Mouse (Mus musculus): ENCODE results near the gene Fam111a. TPM values are rescaled to one million over a fixed set of nuclear protein-coding genes. Genes with fewer than 3 reads are reported as not detected.

Gene Fam111a
- total RNA-seq, 2 experiments from 2014 or later, result 1.8 to 2.6 TPM

DNA sequence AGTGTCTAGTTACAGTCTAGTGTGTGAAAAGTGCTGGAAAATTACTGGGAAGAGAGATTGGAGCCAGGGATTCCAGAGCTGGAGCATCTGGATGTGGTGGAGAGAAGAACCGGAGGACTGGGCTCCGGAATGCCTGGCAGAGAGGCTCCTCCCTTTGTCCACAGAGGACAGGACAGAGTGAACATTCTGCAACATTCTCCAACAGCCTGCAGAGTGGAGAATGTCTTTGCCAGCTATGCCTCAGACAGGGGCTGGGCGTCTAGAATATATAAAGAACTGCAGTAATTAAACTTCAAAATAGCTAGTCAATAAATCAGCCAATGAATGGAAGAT, 51.5 kb downstream of the Fam111a start:
- peak; percentile 24 to 31 for DNase-seq (ENCODE audit: low spot score in 2 of 2)
- intact Hi-C loops (cut with DNase I), result loop anchor here (5.0 to 10.0 kb wide), 2 partner anchors 200 to 462 kb away; partner anchors contain the start of genes Lpxn and Zfp91

DNA sequence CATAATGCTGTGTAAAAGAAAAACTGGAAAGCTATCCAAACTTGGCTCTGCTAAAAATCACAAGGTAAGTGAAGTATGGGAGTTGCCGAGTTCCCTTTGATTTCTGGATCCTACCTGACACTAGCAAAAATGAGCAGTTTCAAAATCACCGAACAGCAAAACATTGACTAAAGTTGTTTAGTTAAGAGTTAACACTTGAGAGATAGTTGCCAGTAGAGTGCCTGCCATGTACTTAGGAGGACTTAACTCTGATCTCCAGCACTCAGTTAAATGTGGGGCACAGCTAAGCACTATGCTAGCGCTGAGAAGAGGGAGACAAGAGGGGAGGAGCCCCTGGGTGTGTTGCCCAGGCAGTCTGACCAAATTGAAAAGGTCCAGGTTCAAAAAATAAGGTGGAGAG, 53.1 kb downstream of the Fam111a start:
- intact Hi-C loops (cut with DNase I), result loop anchor here (5.0 to 10.0 kb wide), 2 partner anchors 199 to 464 kb away; partner anchors contain the start of genes Lpxn and Zfp91
- DNase-seq (ENCODE audit: low spot score in 2 of 2), result no peak

DNA sequence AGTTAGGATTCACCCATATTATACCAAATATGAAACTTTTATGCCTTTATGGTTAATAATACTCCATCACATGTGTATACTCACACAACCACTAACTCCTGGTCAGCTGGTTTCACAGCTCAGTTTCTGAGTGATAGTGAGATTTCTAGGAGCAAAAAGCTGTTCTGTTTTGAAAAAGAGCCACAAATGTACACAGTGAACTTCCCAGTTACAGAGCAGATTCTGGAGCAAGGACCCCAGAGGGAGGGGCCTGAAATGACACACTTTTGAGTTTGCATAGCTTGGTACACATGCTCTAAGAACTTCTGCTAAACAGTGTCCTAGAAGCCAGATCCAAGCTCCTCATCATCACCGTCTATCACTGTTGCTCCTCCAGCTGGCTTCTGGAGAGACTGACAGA, 54.1 kb downstream of the Fam111a start, which contains the start of gene Gm4952:
Gene Gm4952, plus strand, starts transcription at position 301 of the 400 bp plus-strand sequence.
- intact Hi-C loops (cut with DNase I), result loop anchor here (5.0 to 10.0 kb wide), 2 partner anchors 198 to 465 kb away; partner anchors contain the start of genes Lpxn and Zfp91
- no peak for DNase-seq (ENCODE audit: low spot score in 2 of 2)

DNA sequence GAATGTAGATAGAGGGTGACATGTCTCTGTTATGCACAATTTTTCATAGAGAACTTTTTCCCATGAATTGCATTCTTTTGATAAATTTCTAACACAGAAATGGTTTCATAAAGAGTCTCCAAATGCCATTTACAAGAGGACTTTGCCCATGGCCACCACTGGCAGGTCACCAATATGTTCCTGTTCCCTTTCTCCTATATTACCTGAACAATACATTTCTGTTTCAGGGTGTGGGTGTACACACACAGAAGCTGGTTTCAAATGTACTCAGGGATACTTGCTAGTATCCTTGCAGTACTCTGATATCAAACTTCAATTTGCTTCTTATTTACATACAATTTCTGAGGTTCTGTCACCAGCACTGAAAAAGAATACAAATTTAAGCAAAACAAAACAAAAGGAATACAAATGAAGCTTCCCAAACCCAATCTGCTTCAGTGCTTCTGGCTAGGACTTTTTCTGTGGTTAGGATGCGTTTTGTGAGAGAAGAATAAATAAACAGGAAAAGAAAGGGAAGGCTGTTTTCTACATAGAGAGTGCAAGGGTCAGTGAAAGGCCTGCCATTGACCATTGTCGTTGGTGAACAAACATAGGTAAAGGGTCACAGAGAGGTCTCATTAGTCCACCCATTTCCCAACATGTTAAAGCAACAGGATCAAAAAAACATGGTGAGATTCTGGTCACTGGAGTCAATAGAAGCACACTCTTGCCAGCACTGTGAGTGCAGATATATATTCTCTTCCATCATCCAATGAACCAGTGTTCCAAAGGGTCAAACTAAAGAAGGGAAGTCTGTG, 55.3 kb downstream of the Fam111a start:
- DNase-seq (ENCODE audit: low spot score in 2 of 2), result no peak
- intact Hi-C loops (cut with DNase I), result no loop called here

DNA sequence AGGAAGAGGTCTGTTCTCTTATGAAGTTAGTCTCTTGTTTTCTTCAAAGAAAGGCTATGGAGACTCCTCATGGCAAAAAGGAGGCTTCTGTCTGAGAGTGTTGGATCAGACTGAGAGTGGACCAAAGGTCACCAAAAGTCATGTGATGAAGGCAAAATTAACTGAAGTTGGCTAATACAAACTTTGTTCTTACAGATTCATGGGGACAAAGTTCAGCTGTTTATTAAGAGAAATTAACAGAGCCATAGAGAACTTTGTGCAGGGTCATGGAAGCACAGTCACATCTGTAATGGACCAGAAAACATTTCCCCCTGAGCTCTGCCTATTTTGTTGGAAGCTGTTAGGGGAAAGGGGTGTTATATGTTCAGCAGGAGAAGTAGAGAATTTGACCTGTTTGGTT, 62.8 kb downstream of the Fam111a start:
- intact Hi-C loops (cut with DNase I), result no loop called here
- no peak for DNase-seq (ENCODE audit: low spot score in 2 of 2)

DNA sequence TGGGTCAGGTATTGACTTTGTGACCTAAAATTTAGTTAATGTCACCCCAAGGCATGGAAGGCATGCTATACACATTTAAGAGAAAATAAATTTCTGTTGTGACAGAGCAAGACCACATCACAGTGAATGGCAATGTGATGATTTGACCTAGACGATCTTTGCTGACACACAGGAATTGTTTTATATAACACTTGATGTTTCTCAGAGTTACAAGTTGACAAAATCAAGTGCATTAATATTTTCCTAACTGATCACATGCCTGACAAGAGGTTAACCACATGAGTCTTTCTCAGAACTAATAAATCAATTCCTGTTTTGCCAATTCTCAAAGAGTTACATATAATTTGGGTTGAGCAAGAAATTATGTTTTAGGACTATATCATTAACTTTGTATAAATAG, 68.1 kb downstream of the Fam111a start:
- intact Hi-C loops (cut with DNase I), result no loop called here
- DNase-seq (ENCODE audit: low spot score in 2 of 2), result no peak

DNA sequence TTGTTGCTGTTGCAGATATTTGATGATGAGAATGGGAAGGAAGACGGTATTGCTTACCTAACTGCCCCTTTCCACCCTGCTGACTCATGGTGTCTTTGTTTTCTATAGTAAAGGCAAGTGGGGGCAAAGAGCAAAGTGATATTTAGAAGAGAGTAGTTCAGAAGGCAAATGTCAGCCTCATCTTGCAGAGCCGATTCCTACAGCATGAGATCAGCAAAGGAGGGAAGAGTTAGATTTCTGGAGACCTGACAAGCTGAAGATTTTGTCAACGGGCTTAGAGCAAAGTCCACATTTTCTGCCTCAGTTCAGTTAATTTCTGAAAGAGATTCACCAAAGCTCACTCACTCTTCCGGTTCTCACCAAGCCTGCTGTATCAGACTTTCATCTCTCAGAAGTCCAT, 87.6 kb downstream of the Fam111a start, which contains the start of gene Glyat:
Gene Glyat, plus strand, starts transcription at position 133 of the 400 bp plus-strand sequence.
- intact Hi-C loops (cut with DNase I), result no loop called here
- no peak for DNase-seq (ENCODE audit: low spot score in 2 of 2)

DNA sequence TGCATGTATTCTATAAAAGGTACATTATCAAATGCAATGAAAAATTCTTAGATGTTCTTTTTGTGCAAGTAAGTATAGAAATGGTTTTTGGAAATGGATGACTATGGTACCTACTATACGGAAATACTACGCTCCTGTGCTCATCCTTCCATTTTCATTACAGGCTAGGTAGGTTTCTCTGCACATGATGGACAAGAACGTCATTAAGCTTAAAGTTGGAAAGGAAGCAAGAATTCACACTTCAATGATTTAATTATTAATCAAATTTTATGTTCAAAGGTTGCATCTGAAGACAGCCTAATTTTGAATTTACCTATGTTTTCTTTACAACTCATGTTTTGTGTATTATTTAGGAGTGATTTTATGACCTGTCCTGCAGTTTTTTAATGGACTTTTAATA, 88.7 kb downstream of the Fam111a start:
- intact Hi-C loops (cut with DNase I), result no loop called here
- DNase-seq (ENCODE audit: low spot score in 2 of 2), result no peak

DNA sequence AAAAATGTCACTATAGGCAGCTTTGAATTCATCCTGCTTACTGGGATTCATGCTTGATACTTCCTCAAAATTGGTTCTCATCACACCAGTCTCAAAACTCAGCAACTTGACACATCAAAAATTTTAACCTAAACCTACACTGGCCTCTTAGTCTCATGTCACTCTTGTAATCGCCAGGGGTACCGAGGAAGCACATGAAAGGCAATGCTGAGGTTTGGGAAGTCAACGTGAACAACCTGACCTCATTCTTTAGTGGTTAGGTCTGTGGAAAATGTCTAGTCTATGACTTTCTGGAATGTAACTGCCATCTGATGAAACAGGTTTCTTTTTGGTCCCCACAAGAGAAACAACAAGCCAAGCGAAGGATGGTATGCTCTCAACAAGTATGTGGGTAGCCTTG, 89.4 kb downstream of the Fam111a start:
- no peak for DNase-seq (ENCODE audit: low spot score in 2 of 2)
- intact Hi-C loops (cut with DNase I), result no loop called here

DNA sequence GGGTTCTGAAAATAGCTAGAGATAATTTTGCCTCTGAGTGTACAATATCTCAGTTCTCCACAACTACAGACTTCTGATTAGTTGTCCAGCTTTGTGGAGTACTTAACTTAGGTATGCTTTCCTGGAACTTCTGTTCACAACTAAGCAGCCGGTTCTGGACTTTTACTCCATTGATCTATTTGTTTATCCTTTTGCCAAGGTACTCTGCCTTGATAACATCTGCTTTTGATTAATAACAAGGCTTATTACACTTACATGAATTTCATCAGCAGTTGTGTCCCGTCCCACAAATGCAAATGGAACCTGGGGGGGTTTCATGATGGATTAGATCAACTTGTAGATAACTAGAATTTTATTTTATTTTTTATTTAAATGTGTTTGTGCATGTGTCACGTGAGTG, 91.3 kb downstream of the Fam111a start:
- intact Hi-C loops (cut with DNase I), result no loop called here

DNA sequence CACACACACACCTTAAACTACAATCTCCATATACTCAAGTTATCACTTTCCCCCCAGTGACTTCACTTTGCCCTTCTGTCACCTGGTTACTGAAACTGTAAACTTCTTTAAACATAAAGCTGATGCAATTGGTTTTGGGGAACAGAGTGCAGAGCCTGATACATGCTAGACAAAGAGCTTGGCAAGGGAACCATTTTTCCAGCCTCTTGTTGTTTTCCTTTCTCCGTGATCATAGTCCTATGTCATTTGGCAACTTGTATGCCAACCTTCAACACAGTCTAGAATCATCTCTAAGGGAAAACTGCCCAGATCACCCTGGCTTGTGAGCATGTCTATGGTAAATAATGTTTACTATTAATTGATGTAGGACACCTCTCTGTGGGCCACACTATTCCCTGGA, 92.5 kb downstream of the Fam111a start:
- no peak for DNase-seq (ENCODE audit: low spot score in 2 of 2)
- intact Hi-C loops (cut with DNase I), result no loop called here

More for the DNA sequence above, 91.3 kb downstream of the Fam111a start:
- DNase-seq (ENCODE audit: low spot score in 2 of 2), result no peak

Other genes with a start within 250 kb of the Fam111a start
- not detected for gene Olfr1436, start 246.6 kb upstream of the Fam111a start, total RNA-seq (2021)
- gene Olfr1437, start 220.6 kb upstream of the Fam111a start, total RNA-seq (2021), result not detected
- not detected for gene Olfr1438-ps1, start 209.8 kb upstream of the Fam111a start, total RNA-seq (2021)
- gene Olfr1440, start 158.5 kb upstream of the Fam111a start, total RNA-seq (2021), result not detected
- not detected for gene Olfr1441, start 128.3 kb upstream of the Fam111a start, total RNA-seq (2021)
- not detected for gene Pfpl, start 117.8 kb upstream of the Fam111a start, total RNA-seq (2021)
- 1 to 10 TPM; 7.6 to 8.7 TPM for gene Mpeg1, start 85.0 kb upstream of the Fam111a start, total RNA-seq (2021)
- 10 to 100 TPM; 32.7 to 37.1 TPM for gene Dtx4, start 44.3 kb upstream of the Fam111a start, total RNA-seq (2021)
- under 1 TPM in 1 of 2 experiments, not detected in 1; 0.14 TPM for gene Gm4952, start 54.2 kb downstream of the Fam111a start, total RNA-seq (2021)
- gene Glyat, start 87.6 kb downstream of the Fam111a start, total RNA-seq (2021), result not detected
- not detected for gene Olfr1442, start 124.7 kb downstream of the Fam111a start, total RNA-seq (2021)
- gene Olfr1443, start 132.4 kb downstream of the Fam111a start, total RNA-seq (2021), result not detected
- not detected for gene Keg1, start 150.0 kb downstream of the Fam111a start, total RNA-seq (2021)
- gene Cntf, start 219.9 kb downstream of the Fam111a start, total RNA-seq (2021), result 1 to 10 TPM; 2.6 to 3.6 TPM

All from left cerebral cortex, postnatal 25 days (tissue).